Mouse (Mus musculus): ENCODE measurements around the gene E330014E10Rik.
"Not testable (repeated sequence)": the region's sequence is repeated elsewhere in the genome, so short reads cannot be mapped to it uniquely, and the experiment has no call there.

Gene E330014E10Rik

DNA sequence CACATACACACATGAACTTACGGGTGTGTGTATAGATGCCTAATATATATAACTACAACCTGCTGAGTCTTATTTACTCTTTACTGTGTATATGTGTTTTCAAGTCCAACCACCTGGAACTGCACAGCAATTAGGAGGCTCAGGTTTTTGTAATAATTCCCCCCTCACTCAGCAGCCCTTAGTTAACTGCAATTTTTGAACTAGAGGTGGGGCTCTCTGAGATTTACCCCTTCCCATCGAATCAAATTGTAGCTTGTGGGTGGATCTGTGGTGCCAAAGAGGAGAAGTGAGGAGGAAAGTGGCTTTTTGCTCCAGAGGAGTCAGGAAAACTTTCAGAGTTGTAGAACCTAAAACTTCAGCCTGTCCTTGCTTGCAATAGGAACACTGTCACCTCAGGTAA lies at the start of gene E330014E10Rik:
Gene E330014E10Rik, plus strand, starts transcription at position 301 of the 400 bp plus-strand sequence.
- DNase-seq (ENCODE audit: low spot score in 2 of 2): not testable (repeated sequence)

DNA sequence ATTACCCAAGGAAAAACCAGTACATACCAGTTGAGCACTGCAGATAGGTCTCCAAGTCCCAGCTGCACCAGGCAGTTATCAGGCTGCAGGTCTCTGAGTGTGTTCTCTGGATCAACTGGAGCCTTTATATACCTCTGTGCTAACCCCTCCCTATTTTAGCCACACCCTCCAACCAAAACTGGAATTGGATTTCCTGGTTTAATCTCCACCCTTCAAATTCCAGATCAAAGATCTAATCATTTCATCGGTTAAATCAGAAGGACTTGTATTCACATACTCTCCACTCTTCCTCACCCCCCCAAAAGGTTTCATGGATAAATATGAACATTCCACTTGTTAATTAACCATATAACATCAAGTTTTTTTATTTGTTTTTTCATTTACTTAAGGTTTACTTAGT lies 39.7 kb upstream of the E330014E10Rik start, which contains the start of gene Gm7978:
Gene Gm7978, minus strand, starts transcription at position 101 of the 400 bp plus-strand sequence.
- not testable (repeated sequence) for DNase-seq (ENCODE audit: low spot score in 2 of 2)

DNA sequence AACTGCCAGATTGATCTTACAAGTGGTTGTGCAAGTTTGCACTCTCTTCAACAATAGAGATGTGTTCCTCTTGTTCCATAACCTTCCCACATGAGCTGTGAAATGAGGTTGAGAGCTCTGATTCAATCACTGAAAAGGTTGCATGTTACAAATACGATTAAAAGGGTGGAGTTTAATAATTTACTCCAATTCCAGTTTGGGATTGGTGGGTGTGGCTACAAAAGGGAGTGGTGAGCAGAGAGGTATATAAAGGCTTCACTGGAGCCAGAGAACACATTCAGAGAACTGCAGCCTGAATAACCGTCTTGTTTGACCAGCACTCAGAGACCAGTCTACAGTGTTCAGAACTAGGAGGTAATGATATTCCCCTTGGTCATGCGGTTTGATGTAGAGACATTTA lies 34.1 kb upstream of the E330014E10Rik start, which contains the start of gene Gm7982:
Gene Gm7982, plus strand, starts transcription at position 301 of the 400 bp plus-strand sequence.
- not testable (repeated sequence) for DNase-seq (ENCODE audit: low spot score in 2 of 2)

- DNase-seq (ENCODE audit: low spot score in 2 of 2): not testable (repeated sequence)
Observed at GRCm38 (mm10) chr5:95810841-95811240, 35.1 kb downstream of the E330014E10Rik start.

- DNase-seq (ENCODE audit: low spot score in 2 of 2): no peak
Observed at GRCm38 (mm10) chr5:95836580-95836979, 60.8 kb downstream of the E330014E10Rik start.

GRCm38 (mm10) chr5:95854030-95854429 lies 78.2 kb downstream of the E330014E10Rik start:
- no peak for DNase-seq (ENCODE audit: low spot score in 2 of 2)

Data from spleen, postnatal 4 days (tissue).